Mouse (Mus musculus) right cerebral cortex, postnatal 36 days (tissue): ENCODE results near the gene Clcf1.
"Not testable (repeated sequence)": the region's sequence is repeated elsewhere in the genome, so short reads cannot be mapped to it uniquely, and the experiment has no call there.

ENCODE experiments used
- DNase-seq, 2 experiments: peaks; one replicate each; pipeline ENCODE4 v3.0.0; 2022; ENCODE audit warnings: low spot score in 2 of 2, mixed read lengths in 1 of 2

Gene Clcf1

GRCm38 (mm10) chr19:4248683-4249082 is 34.6 kb downstream of the Clcf1 start:
- DNase-seq: not testable (repeated sequence)

GRCm38 (mm10) chr19:4254230-4254629 is 40.2 kb downstream of the Clcf1 start:
- DNase-seq: no peak

- no peak for DNase-seq
These were observed 41.6 kb downstream of the Clcf1 start for GRCm38 (mm10) chr19:4255583-4256162.

GRCm38 (mm10) chr19:4257216-4257896 is 43.3 kb downstream of the Clcf1 start:
- DNase-seq: peak; percentile 86 to 90

GRCm38 (mm10) chr19:4257897-4258252 is 43.8 kb downstream of the Clcf1 start:
- DNase-seq: no peak

- no peak for DNase-seq
These were observed 47.1 kb downstream of the Clcf1 start for GRCm38 (mm10) chr19:4261038-4261698.

GRCm38 (mm10) chr19:4262756-4263155 is 48.7 kb downstream of the Clcf1 start:
- DNase-seq: no peak

GRCm38 (mm10) chr19:4263702-4264101 is 49.7 kb downstream of the Clcf1 start:
- DNase-seq: no peak

- DNase-seq: no peak
These were observed 50.2 kb downstream of the Clcf1 start for GRCm38 (mm10) chr19:4264171-4264780.

GRCm38 (mm10) chr19:4265956-4266355 is 51.9 kb downstream of the Clcf1 start:
- no peak for DNase-seq

GRCm38 (mm10) chr19:4268566-4269361 is 54.7 kb downstream of the Clcf1 start, which contains the start of gene Ssh3:
Gene Ssh3, minus strand, starts transcription at chr19:4269180.
- DNase-seq: peak; percentile 64 to 75

- DNase-seq: no peak
These were observed 56.1 kb downstream of the Clcf1 start for GRCm38 (mm10) chr19:4270187-4270586.

GRCm38 (mm10) chr19:4270972-4271371 is 56.9 kb downstream of the Clcf1 start:
- DNase-seq: no peak
